Mouse (Mus musculus) right cerebral cortex, postnatal 25 days (tissue): ENCODE measurements at regions not wholly inside any gene's neighbourhood (a gene's known extent, or its start where the extent isn't known, plus 50 kb on each side); places are given as distances from the start of the nearest gene placed in this dataset.
A peak's percentile ranks its signal among the peaks of the same experiment; 100 is the strongest.

Experiments
- DNase-seq: peaks from one replicate; pipeline ENCODE4 v3.0.0; 2022

GRCm38 (mm10) chr3:45523281-45523680 lies 145.1 kb downstream of the Pcdh10 start:
- DNase-seq = no peak

GRCm38 (mm10) chr3:45547091-45547490 lies 168.9 kb downstream of the Pcdh10 start:
- no peak for DNase-seq

GRCm38 (mm10) chr3:45555736-45556135 lies 177.5 kb downstream of the Pcdh10 start:
- peak; percentile 66 for DNase-seq

GRCm38 (mm10) chr3:45572995-45573394 lies 194.8 kb downstream of the Pcdh10 start:
- no peak for DNase-seq

- DNase-seq = no peak
Observed at GRCm38 (mm10) chr3:45577035-45577434, 198.8 kb downstream of the Pcdh10 start.

- no peak for DNase-seq
Observed at GRCm38 (mm10) chr3:45593561-45593960, 215.4 kb downstream of the Pcdh10 start.

- no peak for DNase-seq
Observed at GRCm38 (mm10) chr3:45602278-45602677, 224.1 kb downstream of the Pcdh10 start.

- DNase-seq = no peak
Observed at GRCm38 (mm10) chr3:45603151-45603550, 225.0 kb downstream of the Pcdh10 start.

GRCm38 (mm10) chr3:45620729-45621128 lies 242.5 kb downstream of the Pcdh10 start:
- no peak for DNase-seq

- DNase-seq = no peak
Observed at GRCm38 (mm10) chr3:45645856-45646450, 267.8 kb downstream of the Pcdh10 start.

GRCm38 (mm10) chr3:45649361-45649760 lies 271.2 kb downstream of the Pcdh10 start:
- no peak for DNase-seq

GRCm38 (mm10) chr3:45657023-45657422 lies 278.8 kb downstream of the Pcdh10 start:
- no peak for DNase-seq

- DNase-seq = no peak
Observed at GRCm38 (mm10) chr3:45658093-45658776, 280.0 kb downstream of the Pcdh10 start.

GRCm38 (mm10) chr3:45659052-45659451 lies 280.9 kb downstream of the Pcdh10 start:
- DNase-seq = no peak

- no peak for DNase-seq
Observed at GRCm38 (mm10) chr3:45670434-45670833, 292.2 kb downstream of the Pcdh10 start.

GRCm38 (mm10) chr3:45677672-45678071 lies 299.5 kb downstream of the Pcdh10 start:
- no peak for DNase-seq

- DNase-seq = no peak
Observed at GRCm38 (mm10) chr3:45681410-45681809, 303.2 kb downstream of the Pcdh10 start.

- DNase-seq = no peak
Observed at GRCm38 (mm10) chr3:45707891-45708290, 329.7 kb downstream of the Pcdh10 start.
